Mouse (Mus musculus) c-Kit-negative CD71-positive TER-119-positive erythroid progenitor cells, embryonic 14.5 days (primary cell): Measurements from ENCODE around the gene Rbm20.

Source experiments
- DNase-seq: peaks from one replicate; pipeline ENCODE4 v3.0.0-alpha.2; 2013; ENCODE audit warnings: low read depth, low spot score

The Rbm20 gene

GRCm38 (mm10) chr19:53713364-53713763 is 36.3 kb downstream of the Rbm20 start:
- DNase-seq, result no peak

DNA sequence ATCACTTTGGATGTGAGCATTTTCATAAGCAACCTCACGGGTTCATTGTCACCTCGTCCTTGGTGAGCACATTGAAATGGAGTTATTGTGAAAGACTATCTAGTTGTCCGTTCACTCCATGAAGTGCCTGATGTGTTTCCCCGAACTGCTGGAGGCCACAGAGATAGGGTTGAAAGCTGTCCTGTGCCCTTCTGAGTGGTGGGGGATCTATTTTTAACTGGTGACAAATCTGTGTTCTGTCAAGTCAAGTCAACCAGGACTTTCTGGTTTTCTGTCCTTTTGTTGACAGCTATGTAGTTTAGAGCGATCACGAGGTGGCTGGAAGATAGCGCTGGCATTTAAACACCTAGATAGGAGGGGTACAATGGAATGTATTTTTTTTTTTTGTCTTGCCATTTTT is 39.4 kb downstream of the Rbm20 start:
- DNase-seq, result no peak

DNA sequence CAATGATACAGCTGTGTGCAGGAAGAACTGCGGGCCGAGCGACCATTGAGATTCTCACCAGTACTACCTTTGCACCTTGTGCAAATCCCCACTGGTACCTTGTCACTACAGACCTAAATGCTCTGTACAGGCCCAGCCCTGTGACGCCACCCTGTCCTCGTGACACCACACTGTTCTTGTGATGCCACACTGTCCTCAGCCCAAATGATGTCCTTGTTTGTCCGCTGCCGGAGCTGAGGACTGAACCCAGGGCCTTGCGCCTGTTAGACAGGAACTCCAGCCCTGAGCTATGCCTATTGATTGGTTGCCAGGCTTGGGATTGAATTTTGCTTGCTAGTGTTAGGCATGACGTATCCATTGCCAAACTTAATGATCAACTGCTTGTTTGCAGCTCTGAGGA is 40.3 kb downstream of the Rbm20 start:
- no peak for DNase-seq

DNA sequence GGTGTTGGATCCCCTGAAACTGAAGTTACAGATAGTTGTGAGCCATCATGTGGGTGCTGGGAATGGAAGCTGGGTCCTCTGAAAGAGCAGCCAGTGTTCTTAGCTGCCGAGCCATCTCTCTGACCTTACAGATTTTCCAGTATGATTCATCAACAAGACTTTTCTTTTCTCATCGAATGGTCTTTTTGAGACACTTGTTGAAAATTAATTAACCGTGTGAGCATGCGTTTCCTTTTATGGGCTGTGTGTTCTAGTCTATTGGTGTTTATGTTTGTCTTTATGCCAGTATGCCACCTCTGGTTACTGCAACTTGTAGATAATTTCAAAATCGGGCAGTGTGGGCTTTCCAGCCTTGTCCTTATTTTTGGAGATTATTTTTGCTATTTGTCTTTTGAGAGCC is 45.1 kb downstream of the Rbm20 start:
- DNase-seq, result no peak

DNA sequence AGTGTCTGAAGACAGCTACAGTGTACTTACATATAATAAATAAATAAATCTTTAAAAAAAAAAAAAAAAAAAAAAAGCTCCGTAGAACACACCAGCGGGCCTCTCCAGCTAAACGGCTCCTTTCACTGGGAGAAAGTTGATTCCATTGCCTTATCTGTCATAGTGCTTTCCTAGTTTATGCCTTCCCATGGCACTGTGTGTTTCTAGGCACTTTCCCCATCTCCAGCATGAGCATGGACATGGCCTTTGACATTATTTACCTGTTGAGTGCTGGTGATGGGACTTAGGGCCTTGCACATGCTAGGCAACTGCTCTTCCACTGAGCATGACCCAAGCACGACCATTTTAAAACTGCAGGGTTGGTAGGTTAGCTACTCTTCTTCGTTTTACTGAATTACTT is 46.9 kb downstream of the Rbm20 start:
- no peak for DNase-seq

DNA sequence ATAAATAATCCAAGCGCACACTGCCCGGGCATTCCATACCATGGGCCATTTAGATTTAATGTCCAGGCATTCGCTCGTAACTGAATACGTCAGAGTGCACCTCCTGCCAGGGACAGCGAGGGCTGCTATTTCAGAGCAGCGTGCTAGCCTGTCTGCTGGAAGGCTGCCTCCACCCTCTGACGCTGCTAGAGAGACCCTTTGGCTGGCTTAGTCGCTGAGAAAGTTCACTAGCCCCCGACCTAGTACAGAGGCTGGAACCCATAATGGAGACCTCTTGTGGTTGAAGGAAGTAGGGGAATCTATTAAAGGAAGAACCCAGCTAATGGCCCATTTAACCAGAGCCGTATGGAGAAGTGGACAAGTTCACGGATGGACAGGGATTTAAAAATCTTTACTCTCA is 49.2 kb downstream of the Rbm20 start:
- no peak for DNase-seq

DNA sequence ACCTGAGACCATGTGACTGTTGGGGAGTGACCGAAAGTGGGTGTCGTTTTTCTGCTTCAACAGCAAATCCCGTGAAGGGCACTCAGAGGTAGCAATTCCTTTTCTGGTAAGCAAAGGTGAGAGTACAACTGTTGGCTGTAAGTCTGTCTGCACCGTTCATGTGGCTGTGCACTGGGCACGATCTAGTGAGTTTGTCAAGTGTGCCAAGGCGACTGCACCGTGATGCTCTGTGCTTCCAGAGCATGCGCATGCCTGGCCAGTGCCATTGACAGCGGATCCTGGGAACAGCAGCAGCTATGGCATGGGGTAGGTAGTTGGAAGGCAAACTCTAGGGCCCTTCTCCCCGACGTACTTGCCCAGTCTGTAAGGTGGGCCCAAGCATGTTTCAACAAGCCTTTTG is 49.6 kb downstream of the Rbm20 start:
- no peak for DNase-seq

DNA sequence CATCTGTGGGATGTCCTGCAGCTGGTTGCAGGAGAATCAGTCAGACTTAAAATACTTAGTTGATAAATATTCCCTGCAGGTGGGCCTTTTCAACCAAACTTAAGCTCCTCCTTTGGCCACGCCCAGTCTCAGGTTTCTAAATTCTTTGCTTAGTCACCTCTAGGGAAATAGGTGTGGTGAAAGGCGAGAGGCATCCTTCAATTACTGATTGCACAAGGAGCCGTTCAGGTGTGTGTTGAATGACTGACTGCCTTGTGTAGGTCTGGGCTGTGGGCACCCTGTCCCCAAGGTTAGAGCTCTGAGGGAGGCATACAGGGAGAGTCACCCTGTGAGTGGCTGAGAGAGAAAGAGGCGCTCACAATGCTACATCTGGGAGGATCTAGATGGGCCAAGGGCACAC is 50.2 kb downstream of the Rbm20 start:
- no peak for DNase-seq

DNA sequence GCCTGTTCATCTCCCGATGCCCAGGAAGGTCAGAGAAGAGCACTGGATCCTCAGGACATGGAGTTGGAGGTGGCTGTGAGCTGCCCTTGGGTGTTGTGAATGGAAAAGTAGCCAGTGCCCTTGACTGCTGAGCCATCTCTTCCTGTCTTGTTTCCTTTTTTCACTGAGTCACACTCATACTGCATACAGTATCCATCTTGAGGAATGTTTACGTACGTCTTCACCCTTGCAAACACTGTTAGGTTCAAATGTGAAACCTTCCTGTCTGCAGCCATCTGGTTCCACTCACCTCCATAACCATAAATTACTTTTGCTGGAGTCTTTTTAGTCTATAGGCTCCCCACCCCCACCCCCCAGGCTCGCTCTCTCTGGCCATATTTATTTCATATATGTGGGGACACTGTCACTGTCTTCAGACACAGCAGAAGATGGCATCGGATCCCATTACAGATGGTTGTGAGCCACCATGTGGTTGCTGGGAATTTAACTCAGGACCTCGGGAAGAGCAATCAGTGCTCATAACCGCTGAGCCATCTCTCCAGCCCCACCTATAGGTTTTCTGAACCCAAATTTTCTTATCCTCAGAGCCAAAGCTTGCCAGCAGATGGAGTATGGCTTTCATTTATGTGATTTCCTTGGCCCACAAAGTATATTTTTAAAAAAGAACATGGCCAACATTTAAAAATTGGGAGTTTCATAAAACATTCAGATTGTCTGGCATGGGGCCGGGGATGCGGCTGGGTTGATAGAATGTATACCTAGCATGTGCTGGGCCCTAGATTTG is 51.0 kb downstream of the Rbm20 start:
- DNase-seq, result no peak

DNA sequence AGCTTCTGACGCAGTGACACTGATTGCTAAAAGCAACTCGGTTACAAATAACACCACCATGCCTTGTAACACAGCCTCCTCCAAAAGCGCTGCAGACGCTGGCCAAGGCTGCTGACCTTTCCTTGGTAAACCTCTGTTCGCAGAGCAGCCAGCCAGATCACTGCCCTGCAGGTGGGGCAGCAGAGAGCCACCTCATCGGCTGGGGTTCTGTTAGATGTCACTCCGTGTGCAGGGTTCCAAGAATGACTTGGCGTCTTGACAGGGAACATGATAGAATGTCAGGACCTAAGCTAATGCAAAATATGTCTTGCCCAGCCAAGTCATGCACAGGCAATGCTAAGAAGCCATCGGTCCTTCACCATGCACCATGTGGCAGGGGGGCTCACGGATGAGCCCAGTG is 52.8 kb downstream of the Rbm20 start:
- no peak for DNase-seq

GRCm38 (mm10) chr19:53731761-53732201 is 54.7 kb downstream of the Rbm20 start:
- no peak for DNase-seq

DNA sequence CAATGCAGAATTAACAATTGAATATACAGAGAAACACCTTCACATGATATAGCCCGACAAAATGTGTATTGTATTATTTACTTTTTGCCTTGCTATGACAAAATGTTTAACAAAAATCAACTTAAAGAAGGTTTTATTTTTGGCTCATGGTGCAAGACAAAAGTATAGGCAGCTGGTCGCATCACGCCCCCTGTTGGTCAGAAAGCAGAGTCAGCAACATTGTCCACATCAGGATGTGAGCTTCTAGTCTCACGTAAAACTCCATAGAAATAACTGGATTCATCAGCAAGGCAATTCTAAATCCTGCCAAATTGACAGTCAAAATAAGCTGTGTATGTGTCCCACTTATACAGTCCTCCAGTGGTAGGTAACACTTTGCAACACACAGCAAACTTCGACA is 57.7 kb downstream of the Rbm20 start:
- DNase-seq, result no peak

DNA sequence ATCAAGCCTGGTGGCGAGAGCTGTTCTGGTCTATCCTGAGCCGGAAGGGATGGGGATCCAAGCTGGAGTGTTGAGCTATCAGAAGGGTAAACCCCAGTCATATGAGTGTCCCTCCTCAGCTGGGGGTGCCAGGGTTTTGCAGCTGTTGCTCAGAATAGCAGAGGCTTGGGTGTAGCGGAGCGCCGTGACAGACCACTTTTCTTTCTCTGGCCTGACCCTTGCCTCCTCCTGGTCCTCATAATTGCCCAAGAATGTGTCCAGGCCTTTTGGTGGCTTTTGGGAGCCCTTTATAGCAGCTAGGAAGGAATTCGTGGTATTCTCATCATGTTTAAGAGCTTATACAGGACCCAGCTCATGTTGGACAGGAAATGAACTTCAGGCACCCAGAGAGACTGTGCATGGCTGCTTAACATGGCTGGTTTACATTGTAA is 61.6 kb downstream of the Rbm20 start:
- DNase-seq, result no peak

DNA sequence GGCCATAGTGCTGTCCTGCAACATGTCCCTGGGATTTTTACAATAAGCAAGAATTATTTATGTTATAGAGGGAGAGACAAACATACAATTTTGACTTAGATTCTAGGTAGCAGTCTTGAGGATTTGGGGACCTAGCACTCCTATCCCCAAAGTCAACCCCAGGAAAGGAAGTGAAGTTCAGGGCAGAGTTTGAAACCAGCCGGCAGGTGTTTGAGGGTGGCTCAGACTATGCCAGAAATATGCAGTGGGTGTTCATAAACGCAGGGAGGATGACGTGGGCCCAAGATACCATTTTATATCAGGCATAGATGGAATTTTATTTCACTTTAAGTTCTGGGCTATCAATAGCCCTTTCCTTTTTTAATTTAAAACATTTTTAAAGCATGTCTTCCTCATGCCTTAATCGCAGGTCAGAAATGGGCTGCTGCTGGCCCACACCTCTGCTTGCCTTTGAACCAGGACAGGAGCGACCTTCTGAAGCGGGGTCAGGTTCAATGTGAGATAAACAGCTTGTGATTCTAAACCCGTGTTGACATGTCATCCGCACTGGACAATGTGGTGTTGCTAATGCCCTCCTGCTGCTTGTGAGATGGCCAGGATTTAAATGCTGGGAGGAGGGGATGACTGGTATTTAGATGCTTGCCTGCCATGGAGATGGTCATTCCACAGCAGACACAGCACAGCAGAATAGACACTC is 62.6 kb downstream of the Rbm20 start:
- DNase-seq, result no peak

- no peak for DNase-seq
These were observed 63.8 kb downstream of the Rbm20 start for GRCm38 (mm10) chr19:53740750-53741380.

DNA sequence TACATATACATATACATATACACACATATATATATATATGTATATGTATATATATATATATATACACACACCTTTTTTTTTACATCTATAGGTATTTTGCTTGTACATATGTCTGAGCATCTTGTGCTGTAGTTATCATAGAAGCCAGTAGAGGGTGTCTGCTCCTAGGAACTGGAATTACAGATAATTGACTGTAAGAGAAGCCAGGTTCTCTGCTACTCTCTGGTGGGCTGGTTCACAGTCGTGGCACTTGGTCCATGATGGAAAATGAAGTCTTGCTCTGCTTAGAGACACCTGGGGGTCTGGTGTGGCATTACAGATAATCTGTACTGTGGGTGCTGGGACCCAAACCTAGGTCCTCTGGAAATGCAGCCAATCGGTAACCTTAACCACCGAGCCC is 64.8 kb downstream of the Rbm20 start:
- DNase-seq, result no peak

DNA sequence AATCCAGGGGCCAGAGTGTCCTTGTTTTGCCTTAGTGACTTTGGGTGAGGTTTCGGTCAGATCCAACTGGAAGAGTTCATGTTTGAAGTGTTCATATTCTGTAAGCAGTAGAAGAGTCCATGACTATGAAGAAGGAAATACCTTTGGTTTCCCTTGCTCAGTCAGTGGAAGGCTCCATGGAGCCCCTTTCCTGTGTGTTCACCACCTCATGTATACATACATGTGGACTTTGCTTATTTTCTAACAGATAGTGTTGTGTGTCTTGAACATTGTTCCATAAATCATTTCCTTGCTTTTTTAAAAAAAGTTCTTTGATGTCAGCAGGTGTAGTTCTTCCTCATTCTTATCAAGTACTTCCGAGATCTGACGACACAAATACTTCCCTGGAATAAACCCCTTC is 68.2 kb downstream of the Rbm20 start:
- no peak for DNase-seq

GRCm38 (mm10) chr19:53746116-53746515 is 69.0 kb downstream of the Rbm20 start:
- no peak for DNase-seq

DNA sequence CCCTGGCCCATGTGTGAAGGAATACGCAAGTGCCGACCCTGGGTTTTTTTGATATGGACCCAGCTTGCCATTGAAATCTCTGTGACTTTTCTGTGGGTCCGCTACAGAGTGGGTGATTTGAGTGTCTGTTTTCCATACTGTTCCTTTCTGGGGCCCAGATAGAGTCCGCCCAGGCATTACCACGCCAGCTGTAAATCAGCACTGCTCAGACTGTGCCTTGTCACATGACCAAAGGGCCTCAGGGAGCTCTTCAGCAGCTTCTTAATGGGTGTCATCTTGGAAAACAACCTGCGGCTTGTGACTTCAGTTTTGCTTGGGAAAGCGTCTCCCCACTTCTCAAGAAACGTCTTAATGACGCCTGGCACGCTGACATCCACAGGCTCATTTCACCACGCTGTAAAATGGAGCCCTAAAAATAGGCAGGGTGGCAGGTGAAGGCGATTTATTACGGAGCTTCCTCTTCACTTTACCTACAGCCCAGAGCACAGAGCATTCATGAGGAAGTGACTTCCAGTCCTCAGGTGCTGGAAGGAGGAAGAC is 71.2 kb downstream of the Rbm20 start:
- no peak for DNase-seq

DNA sequence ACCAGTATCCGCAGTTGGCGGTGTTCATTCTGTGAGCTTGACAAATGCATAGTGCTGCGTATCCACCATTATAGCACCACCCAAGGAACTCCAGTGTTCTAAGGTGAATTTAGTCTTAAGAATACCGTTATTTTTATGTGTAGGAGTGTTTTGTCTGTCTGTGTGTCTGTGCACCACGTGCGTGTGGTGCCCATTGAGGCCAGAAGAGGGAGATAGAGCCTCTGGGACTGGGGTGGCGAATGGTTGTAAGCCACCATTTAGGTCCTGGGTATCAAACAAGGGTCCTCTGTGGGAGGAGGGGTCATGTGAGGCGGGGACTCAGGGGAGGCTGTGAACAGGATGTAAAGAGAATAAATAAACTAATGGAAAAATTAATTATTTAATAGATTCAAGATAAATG is 72.2 kb downstream of the Rbm20 start:
- no peak for DNase-seq

GRCm38 (mm10) chr19:53751420-53752185 is 74.5 kb downstream of the Rbm20 start:
- DNase-seq, result no peak

GRCm38 (mm10) chr19:53752993-53753392 is 75.9 kb downstream of the Rbm20 start:
- DNase-seq, result no peak
